Mouse (Mus musculus) brain, adult 10 weeks (tissue): ENCODE results near the gene Tsr1. TPM values are rescaled to one million over a fixed set of nuclear protein-coding genes. Genes with fewer than 3 reads are reported as not detected.

Experiments used
- polyA plus RNA-seq: library from polyadenylated mRNA; stranded (reverse); fragments of 350-450 nt; fragmentation: Illumina TruSeq; extraction: RNeasy Lipid Tissue Mini Kit (QIAGEN cat#74804); gene quantifications from one replicate; pipeline ENCODE4 v1.2.3, GENCODE M21; 2015; ENCODE audit warnings: low read depth, low replicate concordance

Gene Tsr1
- polyA plus RNA-seq: 21.8 TPM

DNA sequence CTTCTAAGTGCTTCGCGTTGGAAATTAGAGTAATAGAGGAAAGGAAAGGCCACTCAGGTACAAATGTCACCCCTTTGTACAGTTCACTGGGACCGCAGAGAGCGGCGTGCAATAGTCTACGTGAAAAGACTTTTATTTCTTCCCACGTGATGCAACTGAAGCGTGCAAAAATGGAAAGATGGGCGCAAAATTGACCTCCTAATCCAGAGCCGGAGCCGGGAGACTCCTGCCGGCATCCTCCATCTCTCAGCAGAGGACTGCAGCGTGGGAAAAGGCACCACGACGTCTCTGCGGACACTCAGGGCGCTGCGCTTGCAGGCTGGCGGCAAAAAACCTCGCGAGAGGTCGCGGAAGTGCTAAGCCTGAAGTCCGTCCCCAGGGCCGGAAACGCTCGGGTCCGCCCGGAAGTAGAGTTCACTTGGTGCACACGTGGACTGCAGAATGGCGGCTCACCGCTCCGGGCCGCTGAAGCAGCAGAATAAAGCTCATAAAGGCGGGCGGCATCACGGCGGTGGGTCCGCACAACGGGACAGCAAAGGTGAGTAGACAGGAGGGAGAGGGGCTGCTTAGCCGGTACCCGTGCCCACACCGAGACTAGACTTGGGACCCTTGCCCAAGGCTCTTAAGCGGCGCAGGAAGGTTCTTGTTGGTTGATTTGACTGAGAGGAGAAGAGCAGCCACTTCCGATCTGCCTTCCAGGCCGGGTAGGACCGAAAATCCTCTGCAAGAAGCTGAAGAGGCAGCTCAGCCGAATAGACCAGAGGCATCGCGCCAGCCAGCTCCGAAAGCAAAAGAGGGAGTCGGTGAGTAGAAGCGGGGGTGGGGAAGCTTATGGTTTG, at the start of gene Tsr1:
TSS of gene Tsr1 (plus strand) at position 394 of the 839 bp plus-strand sequence.

GRCm38 (mm10) chr11:74896901-74897677, 782 bp upstream of the Tsr1 start, which contains the start of gene Sgsm2:
Gene Sgsm2 (minus strand): TSS chr11:74897060.

GRCm38 (mm10) chr11:74925577-74926387, 27.9 kb downstream of the Tsr1 start, which contains the start of the genes Smg6 and Srr:
Gene Smg6 (plus strand): TSS chr11:74925823.
Gene Srr (minus strand): TSS chr11:74925948.

Other genes starting within 250 kb of the Tsr1 start
- gene Cluh, start 248.6 kb upstream of the Tsr1 start, polyA plus RNA-seq: 43.6 TPM
- 248 TPM for gene Pafah1b1, start 173.4 kb upstream of the Tsr1 start, polyA plus RNA-seq
- 14.3 TPM for gene Mettl16, start 127.2 kb upstream of the Tsr1 start, polyA plus RNA-seq
- 16.5 TPM for gene Mnt, start 67.2 kb upstream of the Tsr1 start, polyA plus RNA-seq
- gene Sgsm2, start 1.0 kb upstream of the Tsr1 start, polyA plus RNA-seq: 48.3 TPM
- gene Smg6, start 27.8 kb downstream of the Tsr1 start, polyA plus RNA-seq: 18.1 TPM
- gene Srr, start 27.9 kb downstream of the Tsr1 start, polyA plus RNA-seq: 73.8 TPM